Mouse (Mus musculus): ENCODE results near the gene Gm3667.
"Not testable (repeated sequence)": the region's sequence is repeated elsewhere in the genome, so short reads cannot be mapped to it uniquely, and the experiment has no call there.

Gm3667 gene

DNA sequence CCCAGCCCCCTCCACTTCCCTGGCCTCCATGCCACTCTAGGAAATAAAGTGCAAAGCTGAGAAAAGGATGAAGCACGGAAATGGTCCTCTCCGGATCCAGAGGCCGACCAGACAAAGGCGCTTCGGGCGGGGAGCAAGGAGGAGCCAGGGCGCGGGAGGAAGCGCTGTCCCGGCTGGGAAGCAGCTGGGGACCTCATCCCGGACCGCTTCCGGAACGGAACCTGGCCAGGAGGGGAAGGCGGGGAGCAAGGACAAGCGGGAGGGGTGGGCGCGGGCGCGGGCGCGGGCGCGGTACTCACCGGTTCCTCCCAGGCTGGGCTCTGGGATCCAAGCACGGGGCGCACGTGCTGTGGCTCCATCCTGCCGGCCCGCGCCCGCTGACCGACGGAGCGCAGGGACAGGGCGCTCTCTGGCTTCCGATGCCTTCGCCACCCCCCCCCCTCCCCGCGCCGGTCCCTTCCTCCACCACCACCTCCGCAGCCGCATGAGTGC, at the start of gene Gm3667:
Gene Gm3667, minus strand, starts transcription at position 442 of the 492 bp plus-strand sequence.
- DNase-seq: not testable (repeated sequence)

DNA sequence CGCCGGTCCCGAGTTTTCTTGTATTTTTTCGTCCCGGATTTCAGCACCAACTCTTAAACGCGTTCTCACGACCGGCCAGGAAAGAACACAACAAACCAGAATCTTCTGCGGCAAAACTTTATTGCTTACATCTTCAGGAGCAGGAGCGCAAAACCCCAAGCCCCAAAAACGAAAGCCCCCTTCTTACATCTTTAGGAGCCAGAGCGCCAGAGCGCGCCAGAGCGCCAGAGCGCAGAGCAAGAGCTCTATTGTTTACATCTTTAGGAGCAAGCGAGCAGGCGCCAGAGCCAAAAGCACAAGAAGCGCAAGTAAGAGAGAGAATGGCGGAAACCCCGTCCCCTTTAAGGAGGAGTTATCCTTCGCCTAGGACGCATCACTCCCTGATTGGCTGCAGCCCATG, 10.1 kb upstream of the Gm3667 start:
- not testable (repeated sequence) for DNase-seq

GRCm38 (mm10) chr14:6888811-6889210, 951 bp downstream of the Gm3667 start:
- peak; percentile 16 for DNase-seq

DNA sequence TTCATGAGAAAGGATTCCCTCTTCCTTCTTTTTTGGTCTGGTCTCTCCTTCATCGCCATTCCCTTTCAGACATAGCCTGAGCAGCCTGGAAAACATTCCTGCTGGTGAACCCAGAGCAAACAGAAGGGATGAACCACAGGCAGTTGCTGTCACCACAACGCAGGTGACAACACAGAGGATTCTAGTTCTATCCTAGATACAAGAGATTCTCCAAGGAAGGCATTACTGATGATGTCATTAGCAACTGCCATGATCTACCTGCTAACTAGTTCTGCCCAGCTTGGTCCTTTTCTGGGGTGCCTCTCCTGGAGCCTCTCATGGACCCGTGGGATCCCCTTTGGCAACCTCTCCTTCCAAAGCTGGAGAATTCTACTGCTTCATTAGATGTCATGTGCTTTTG, 49.6 kb downstream of the Gm3667 start, which contains the start of gene Gm3642:
Gene Gm3642, minus strand, starts transcription at position 101 of the 400 bp plus-strand sequence.
- not testable (repeated sequence) for DNase-seq

DNA sequence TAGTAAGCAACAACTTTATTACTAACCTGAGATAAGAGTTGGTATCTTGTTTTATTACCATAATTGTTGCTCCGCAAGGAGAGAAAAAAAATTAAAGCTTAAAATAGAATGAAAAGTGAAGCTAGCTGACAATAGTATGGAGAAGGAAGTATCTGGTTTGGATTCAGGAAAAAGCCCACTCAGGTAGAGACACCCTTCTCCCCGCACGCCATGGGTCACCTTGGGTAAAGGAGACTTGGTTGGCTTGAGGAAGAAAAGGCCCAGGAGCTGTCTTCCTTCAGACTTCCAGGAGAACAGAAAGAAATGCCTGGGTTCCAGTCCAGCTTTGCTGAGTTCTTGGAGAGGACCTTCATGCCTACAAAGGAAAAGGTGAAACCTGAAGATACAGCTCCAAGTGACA, 66.5 kb downstream of the Gm3667 start:
- DNase-seq: not testable (repeated sequence)

Data from cerebellum, adult 9-10 months (tissue).